In genomic region chr11:45190601-45191370, GRCm38 (mm10) we compare ENCODE assay signal across 17 mouse cellular contexts.
A peak's percentile ranks its signal among the peaks of the same experiment; 100 is the strongest.
DNase-seq lines count a peak whose midpoint lies in the region; ATAC-seq and TF ChIP-seq lines count a peak whose summit lies in the region.
"Had no signal": no experiment of that assay in that cellular context is flagged by ENCODE, and none has a peak within 500 bp of the region (broad histone marks: within the 10 kb centered on the region; RNA-seq: fewer than 3 reads in every experiment).

No protein-coding gene starts in this region.

- peak; percentile 73 for DNase-seq in heart, adult 11 months
- no peak for DNase-seq in heart, postnatal 4 days
- no peak for DNase-seq in midbrain, embryonic 11.5 days (ENCODE audit: low spot score, missing footprints)
- peak; percentile 61 for DNase-seq in R1 (ENCODE audit: low read depth, low spot score)
- DNase-seq in brain, embryonic 14.5 days (ENCODE audit: low read depth), result peak; percentile 68
- no peak for DNase-seq in adrenal gland, adult 18-20 months (ENCODE audit: low spot score in 2 of 2)
- no peak for DNase-seq in embryo, embryonic 10.5 days (ENCODE audit: low spot score)
- DNase-seq: adrenal gland, postnatal 10 days; cerebellum, adult 18-20 months; cerebellum, adult 9-11 months; cerebellum, postnatal 36 days; gastrocnemius, postnatal 14 days had no signal

- H3K9me3 ChIP-seq in midbrain, embryonic 13.5 days, result no peaks in the 10 kb centered on the region
- no peaks in the 10 kb centered on the region for H3K9me3 ChIP-seq in midbrain, embryonic 11.5 days (ENCODE audit: control insufficient read depth, low read length)
- H3K9me3 ChIP-seq: embryonic facial prominence, embryonic 10.5 days; heart, embryonic 12.5 days had no signal

- H3K4me3 ChIP-seq in midbrain, embryonic 13.5 days (replicated peaks), result no peak overlapping the region
- H3K4me3 ChIP-seq in midbrain, embryonic 11.5 days (ENCODE audit: low read depth, low read length), result no peak overlapping the region
- H3K4me3 ChIP-seq: embryonic facial prominence, embryonic 10.5 days; heart, embryonic 12.5 days had no signal

- no peak overlapping the region for H3K4me2 ChIP-seq in midbrain, embryonic 13.5 days (replicated peaks)
- H3K4me2 ChIP-seq in midbrain, embryonic 11.5 days, result no peak overlapping the region
- H3K4me2 ChIP-seq: heart, embryonic 12.5 days; hindbrain, embryonic 14.5 days had no signal

- H3K27me3 ChIP-seq in midbrain, embryonic 13.5 days, result no peaks in the 10 kb centered on the region
- H3K27me3 ChIP-seq in midbrain, embryonic 11.5 days (ENCODE audit: control insufficient read depth, insufficient read depth, low read length), result no peaks in the 10 kb centered on the region
- H3K27me3 ChIP-seq: heart, embryonic 12.5 days had no signal

- H3K9ac ChIP-seq in midbrain, embryonic 13.5 days (replicated peaks), result no peak overlapping the region
- H3K9ac ChIP-seq in midbrain, embryonic 11.5 days (ENCODE audit: low read length), result no peak overlapping the region
- H3K9ac ChIP-seq: heart, embryonic 12.5 days had no signal

- no peak for TF ChIP-seq CTCF in brain, embryonic 14.5 days (IDR thresholded peaks at IDR 0.05; ENCODE audit: borderline replicate concordance, extremely low read depth, insufficient read depth, insufficient read length)

- H3K36me3 ChIP-seq in midbrain, embryonic 13.5 days, result no peaks in the 10 kb centered on the region
- no peaks in the 10 kb centered on the region for H3K36me3 ChIP-seq in midbrain, embryonic 11.5 days (ENCODE audit: control insufficient read depth, insufficient read depth, low read length)
- H3K36me3 ChIP-seq: embryonic facial prominence, embryonic 10.5 days; heart, embryonic 12.5 days had no signal

- H3K27ac ChIP-seq in midbrain, embryonic 13.5 days, result peak overlapping the region; percentile 56
- H3K27ac ChIP-seq in midbrain, embryonic 11.5 days (ENCODE audit: low read depth, low read length), result no peak overlapping the region
- H3K27ac ChIP-seq: embryonic facial prominence, embryonic 10.5 days; hindbrain, embryonic 14.5 days had no signal

- no peak for ATAC-seq in midbrain, embryonic 13.5 days
- ATAC-seq in midbrain, embryonic 11.5 days (ENCODE audit: low FRiP score), result no peak
- ATAC-seq: intestine, embryonic 16.5 days had no signal

- H3K4me1 ChIP-seq in midbrain, embryonic 13.5 days (replicated peaks), result peaks cover 16% of the 10 kb centered on the region
- H3K4me1 ChIP-seq in midbrain, embryonic 11.5 days (ENCODE audit: control insufficient read depth, insufficient read depth, low read length), result no peaks in the 10 kb centered on the region
- H3K4me1 ChIP-seq: heart, embryonic 12.5 days had no signal

- 53% methylated on average over 14 of the region's 14 CpGs for WGBS in midbrain, embryonic 13.5 days
- WGBS in midbrain, embryonic 11.5 days, result 67% methylated on average over 14 of the region's 14 CpGs

- no peak for TF ChIP-seq POLR2A in brain, embryonic 14.5 days (IDR thresholded peaks at IDR 0.05; ENCODE audit: borderline replicate concordance, extremely low read depth, insufficient read depth, insufficient read length, poor library complexity, severe bottlenecking)

Comparison
In these comparisons a context has a peak if more than half of its experiments do, and no peak if none do; other contexts are left out.
1. DNase-seq: peak in heart, adult 11 months (single experiment), R1 (single experiment) and brain, embryonic 14.5 days (single experiment); none in heart, postnatal 4 days (single experiment), midbrain, embryonic 11.5 days (single experiment), adrenal gland, adult 18-20 months (0 of 2) and embryo, embryonic 10.5 days (single experiment).